Mouse (Mus musculus): ENCODE results near the gene Chek2. TPM values are rescaled to one million over a fixed set of nuclear protein-coding genes. Genes with fewer than 3 reads are reported as not detected.
A peak's percentile ranks its signal among the peaks of the same experiment; 100 is the strongest.

Gene Chek2
- polyA plus RNA-seq, 1 experiment from 2014 or later, result 29.3 TPM

- no peak overlapping the region for H3K4me2 ChIP-seq (ENCODE audit: low read depth, severe bottlenecking)
- H3K9me3 ChIP-seq (ENCODE audit: control insufficient read depth, low read length), result no peaks in the 10 kb centered on the region
- no peaks in the 10 kb centered on the region for H3K27me3 ChIP-seq (ENCODE audit: control insufficient read depth, insufficient read depth, low read length)
- no peak overlapping the region for H3K9ac ChIP-seq (ENCODE audit: low read length)
- no peak overlapping the region for H3K4me3 ChIP-seq (ENCODE audit: low read depth, low read length)
- peaks cover 5% of the 10 kb centered on the region; the same call in 1 of the 2 replicates for H3K36me3 ChIP-seq (ENCODE audit: control insufficient read depth, insufficient read depth, low read length)
- ATAC-seq (ENCODE audit: insufficient number of reproducible peaks, low FRiP score, low TSS enrichment, low read depth), result peak; percentile 84
- DNase-seq (ENCODE audit: low spot score), result peak; percentile 76
- no peak overlapping the region for H3K27ac ChIP-seq (replicated peaks; ENCODE audit: low read depth, low read length)
- H3K4me1 ChIP-seq (ENCODE audit: control insufficient read depth, insufficient read depth, low read length), result peaks cover 9% of the 10 kb centered on the region; the same call in 1 of the 2 replicates
- WGBS, result 14% methylated on average over 7 of the region's 7 CpGs
These were observed 58.4 kb downstream of the Chek2 start for GRCm38 (mm10) chr5:110898169-110898568.

GRCm38 (mm10) chr5:110898785-110899184, 59.0 kb downstream of the Chek2 start:
- Histone ChIP-seq H3K9ac (ENCODE audit: low read length) (no peak overlapping the region), H3K4me3 (ENCODE audit: low read depth, low read length) (no peak overlapping the region), H3K9me3 (ENCODE audit: control insufficient read depth, low read length) (no peaks in the 10 kb centered on the region), H3K27ac (replicated peaks; ENCODE audit: low read depth, low read length) (no peak overlapping the region), H3K4me2 (ENCODE audit: low read depth, severe bottlenecking) (no peak overlapping the region), H3K36me3 (ENCODE audit: control insufficient read depth, insufficient read depth, low read length) (peaks cover 5% of the 10 kb centered on the region; the same call in 1 of the 2 replicates), H3K4me1 (ENCODE audit: control insufficient read depth, insufficient read depth, low read length) (peaks cover 9% of the 10 kb centered on the region; the same call in 1 of the 2 replicates), H3K27me3 (ENCODE audit: control insufficient read depth, insufficient read depth, low read length) (no peaks in the 10 kb centered on the region)
- ATAC-seq (ENCODE audit: insufficient number of reproducible peaks, low FRiP score, low TSS enrichment, low read depth), result 0 out of 2 replicates have a peak, but pooled peaks have one; percentile 54
- WGBS, result 68% methylated on average over 4 of the region's 4 CpGs
- DNase-seq (ENCODE audit: low spot score), result no peak

- Histone ChIP-seq H3K4me2 (ENCODE audit: low read depth, severe bottlenecking) (no peak overlapping the region), H3K4me3 (ENCODE audit: low read depth, low read length) (no peak overlapping the region), H3K9ac (ENCODE audit: low read length) (no peak overlapping the region), H3K36me3 (ENCODE audit: control insufficient read depth, insufficient read depth, low read length) (0 out of 2 replicates have a peak, but pooled peaks cover 2% of the 10 kb centered on the region), H3K27ac (replicated peaks; ENCODE audit: low read depth, low read length) (no peak overlapping the region), H3K27me3 (ENCODE audit: control insufficient read depth, insufficient read depth, low read length) (no peaks in the 10 kb centered on the region), H3K9me3 (ENCODE audit: control insufficient read depth, low read length) (no peaks in the 10 kb centered on the region), H3K4me1 (ENCODE audit: control insufficient read depth, insufficient read depth, low read length) (peaks cover 9% of the 10 kb centered on the region; the same call in 1 of the 2 replicates)
- no peak for DNase-seq (ENCODE audit: low spot score)
- no peak for ATAC-seq (ENCODE audit: insufficient number of reproducible peaks, low FRiP score, low TSS enrichment, low read depth)
These were observed 60.6 kb downstream of the Chek2 start for GRCm38 (mm10) chr5:110900331-110900730.

GRCm38 (mm10) chr5:110906708-110907107, 66.9 kb downstream of the Chek2 start:
- Histone ChIP-seq H3K4me2 (ENCODE audit: low read depth, severe bottlenecking) (no peak overlapping the region), H3K9ac (ENCODE audit: low read length) (no peak overlapping the region), H3K27me3 (ENCODE audit: control insufficient read depth, insufficient read depth, low read length) (no peaks in the 10 kb centered on the region), H3K27ac (replicated peaks; ENCODE audit: low read depth, low read length) (no peak overlapping the region), H3K4me1 (ENCODE audit: control insufficient read depth, insufficient read depth, low read length) (no peaks in the 10 kb centered on the region), H3K9me3 (ENCODE audit: control insufficient read depth, low read length) (no peaks in the 10 kb centered on the region), H3K36me3 (ENCODE audit: control insufficient read depth, insufficient read depth, low read length) (no peaks in the 10 kb centered on the region), H3K4me3 (ENCODE audit: low read depth, low read length) (no peak overlapping the region)
- ATAC-seq (ENCODE audit: insufficient number of reproducible peaks, low FRiP score, low TSS enrichment, low read depth) (no peak), DNase-seq (ENCODE audit: low spot score) (no peak)
- WGBS, result 93% methylated on average over 1 of the region's 1 CpGs

- Histone ChIP-seq H3K4me3 (ENCODE audit: low read depth, low read length) (no peak overlapping the region), H3K4me2 (ENCODE audit: low read depth, severe bottlenecking) (no peak overlapping the region), H3K9ac (ENCODE audit: low read length) (no peak overlapping the region), H3K9me3 (ENCODE audit: control insufficient read depth, low read length) (no peaks in the 10 kb centered on the region), H3K4me1 (ENCODE audit: control insufficient read depth, insufficient read depth, low read length) (no peaks in the 10 kb centered on the region), H3K27me3 (ENCODE audit: control insufficient read depth, insufficient read depth, low read length) (no peaks in the 10 kb centered on the region), H3K27ac (replicated peaks; ENCODE audit: low read depth, low read length) (no peak overlapping the region), H3K36me3 (ENCODE audit: control insufficient read depth, insufficient read depth, low read length) (no peaks in the 10 kb centered on the region)
- DNase-seq (ENCODE audit: low spot score) (no peak), ATAC-seq (ENCODE audit: insufficient number of reproducible peaks, low FRiP score, low TSS enrichment, low read depth) (no peak)
These were observed 69.1 kb downstream of the Chek2 start for GRCm38 (mm10) chr5:110908879-110909278.

- Histone ChIP-seq H3K9me3 (ENCODE audit: control insufficient read depth, low read length) (no peaks in the 10 kb centered on the region), H3K9ac (ENCODE audit: low read length) (no peak overlapping the region), H3K4me2 (ENCODE audit: low read depth, severe bottlenecking) (no peak overlapping the region), H3K27ac (replicated peaks; ENCODE audit: low read depth, low read length) (no peak overlapping the region), H3K27me3 (ENCODE audit: control insufficient read depth, insufficient read depth, low read length) (no peaks in the 10 kb centered on the region), H3K36me3 (ENCODE audit: control insufficient read depth, insufficient read depth, low read length) (no peaks in the 10 kb centered on the region), H3K4me3 (ENCODE audit: low read depth, low read length) (no peak overlapping the region), H3K4me1 (ENCODE audit: control insufficient read depth, insufficient read depth, low read length) (no peaks in the 10 kb centered on the region)
- 77% methylated on average over 4 of the region's 4 CpGs for WGBS
- DNase-seq (ENCODE audit: low spot score) (no peak), ATAC-seq (ENCODE audit: insufficient number of reproducible peaks, low FRiP score, low TSS enrichment, low read depth) (no peak)
These were observed 70.3 kb downstream of the Chek2 start for GRCm38 (mm10) chr5:110909955-110910589.

GRCm38 (mm10) chr5:110914859-110915258, 75.1 kb downstream of the Chek2 start:
- H3K9me3 ChIP-seq (ENCODE audit: control insufficient read depth, low read length), result no peaks in the 10 kb centered on the region
- no peak for DNase-seq (ENCODE audit: low spot score)
- H3K4me3 ChIP-seq (ENCODE audit: low read depth, low read length), result no peak overlapping the region
- 86% methylated on average over 11 of the region's 11 CpGs for WGBS
- no peak for ATAC-seq (ENCODE audit: insufficient number of reproducible peaks, low FRiP score, low TSS enrichment, low read depth)
- no peaks in the 10 kb centered on the region for H3K36me3 ChIP-seq (ENCODE audit: control insufficient read depth, insufficient read depth, low read length)
- no peak overlapping the region for H3K27ac ChIP-seq (replicated peaks; ENCODE audit: low read depth, low read length)
- H3K4me2 ChIP-seq (ENCODE audit: low read depth, severe bottlenecking), result no peak overlapping the region
- H3K4me1 ChIP-seq (ENCODE audit: control insufficient read depth, insufficient read depth, low read length), result no peaks in the 10 kb centered on the region
- no peak overlapping the region for H3K9ac ChIP-seq (ENCODE audit: low read length)
- no peaks in the 10 kb centered on the region for H3K27me3 ChIP-seq (ENCODE audit: control insufficient read depth, insufficient read depth, low read length)

GRCm38 (mm10) chr5:110916241-110916640, 76.5 kb downstream of the Chek2 start:
- Histone ChIP-seq H3K9me3 (ENCODE audit: control insufficient read depth, low read length) (no peaks in the 10 kb centered on the region), H3K4me1 (ENCODE audit: control insufficient read depth, insufficient read depth, low read length) (no peaks in the 10 kb centered on the region), H3K27ac (replicated peaks; ENCODE audit: low read depth, low read length) (no peak overlapping the region), H3K4me2 (ENCODE audit: low read depth, severe bottlenecking) (no peak overlapping the region), H3K27me3 (ENCODE audit: control insufficient read depth, insufficient read depth, low read length) (no peaks in the 10 kb centered on the region), H3K4me3 (ENCODE audit: low read depth, low read length) (no peak overlapping the region), H3K9ac (ENCODE audit: low read length) (no peak overlapping the region), H3K36me3 (ENCODE audit: control insufficient read depth, insufficient read depth, low read length) (no peaks in the 10 kb centered on the region)
- ATAC-seq (ENCODE audit: insufficient number of reproducible peaks, low FRiP score, low TSS enrichment, low read depth) (no peak), DNase-seq (ENCODE audit: low spot score) (no peak)
- 90% methylated on average over 3 of the region's 3 CpGs for whole genome bisulfite sequencing

GRCm38 (mm10) chr5:110919541-110919940, 79.8 kb downstream of the Chek2 start:
- 86% methylated on average over 4 of the region's 4 CpGs for WGBS
- no peak overlapping the region for H3K27ac ChIP-seq (replicated peaks; ENCODE audit: low read depth, low read length)
- no peaks in the 10 kb centered on the region for H3K36me3 ChIP-seq (ENCODE audit: control insufficient read depth, insufficient read depth, low read length)
- no peak overlapping the region for H3K4me2 ChIP-seq (ENCODE audit: low read depth, severe bottlenecking)
- H3K27me3 ChIP-seq (ENCODE audit: control insufficient read depth, insufficient read depth, low read length), result no peaks in the 10 kb centered on the region
- no peaks in the 10 kb centered on the region for H3K4me1 ChIP-seq (ENCODE audit: control insufficient read depth, insufficient read depth, low read length)
- no peak overlapping the region for H3K4me3 ChIP-seq (ENCODE audit: low read depth, low read length)
- no peak overlapping the region for H3K9ac ChIP-seq (ENCODE audit: low read length)
- DNase-seq (ENCODE audit: low spot score), result no peak
- H3K9me3 ChIP-seq (ENCODE audit: control insufficient read depth, low read length), result no peaks in the 10 kb centered on the region
- ATAC-seq (ENCODE audit: insufficient number of reproducible peaks, low FRiP score, low TSS enrichment, low read depth), result no peak

Measured in limb, embryonic 11.5 days (tissue).